Mouse (Mus musculus) lung, postnatal 0 days (tissue): ENCODE measurements around the gene Triobp.

Experiments used
- CTCF ChIP-seq: IDR thresholded peaks from 2 replicates; pipeline ENCODE4 v1.5.1; 2016; ENCODE audit warnings: antibody characterized with exemption, mild to moderate bottlenecking
- EP300 ChIP-seq: IDR thresholded peaks from 2 replicates; pipeline ENCODE4 v1.6.1; 2016; ENCODE audit warnings: antibody characterized with exemption, mild to moderate bottlenecking, control low read depth

DNA sequence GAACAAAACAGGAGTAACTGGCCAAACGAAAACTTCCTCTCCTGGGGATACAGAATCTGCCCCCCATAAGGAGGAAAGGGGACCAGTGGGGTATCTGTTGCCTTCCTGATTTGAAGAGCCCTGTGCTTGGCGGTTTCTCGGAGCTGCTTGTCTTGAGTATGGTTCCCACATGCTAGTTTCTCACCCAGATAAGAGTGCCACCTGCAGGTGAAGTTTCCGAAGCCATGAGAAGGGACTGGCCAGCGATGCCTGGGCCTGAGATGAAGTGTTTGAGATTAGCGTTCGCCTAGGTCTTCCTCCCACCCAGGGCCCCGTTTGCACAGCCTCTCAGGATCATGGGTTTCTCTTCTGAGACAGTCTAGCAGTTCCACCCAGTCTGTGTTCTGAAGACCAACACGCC lies 35.5 kb upstream of the Triobp start:
- TF ChIP-seq EP300 (no peak), CTCF (peak; percentile 69)
